In genomic region chr1:124718065-124718464, GRCm38 (mm10) we compare ENCODE assay signal across 7 mouse cellular contexts.
DNase-seq lines count a peak whose midpoint lies in the region; ATAC-seq and TF ChIP-seq lines count a peak whose summit lies in the region.

No protein-coding gene starts in this region.

- H3K9ac ChIP-seq in stomach, embryonic 14.5 days (replicated peaks; ENCODE audit: low read depth, low read length) = no peak overlapping the region

- H3K4me1 ChIP-seq in G1E (ENCODE audit: insufficient read depth, low read depth, low read length) = no peaks in the 10 kb centered on the region
- no peaks in the 10 kb centered on the region for H3K4me1 ChIP-seq in stomach, embryonic 14.5 days (ENCODE audit: control insufficient read depth, insufficient read depth, low read length)

- H3K4me2 ChIP-seq in stomach, embryonic 14.5 days (replicated peaks; ENCODE audit: low read depth, low read length) = no peak overlapping the region

- 0% methylated on average over 1 of the region's 1 CpGs for WGBS in stomach, embryonic 14.5 days

- H3K27me3 ChIP-seq in G1E (ENCODE audit: insufficient read depth, low read length) = no peaks in the 10 kb centered on the region
- no peaks in the 10 kb centered on the region for H3K27me3 ChIP-seq in stomach, embryonic 14.5 days (ENCODE audit: control insufficient read depth, insufficient read depth, low read length)

- peaks cover 26% of the 10 kb centered on the region for H3K9me3 ChIP-seq in G1E (replicated peaks)
- H3K9me3 ChIP-seq in stomach, embryonic 14.5 days (ENCODE audit: control insufficient read depth, low read depth, low read length) = no peaks in the 10 kb centered on the region

- no peak for ATAC-seq in G1E (ENCODE audit: extremely low read depth, insufficient number of reproducible peaks, low FRiP score, poor library complexity, severe bottlenecking)
- ATAC-seq in stomach, embryonic 14.5 days (ENCODE audit: insufficient number of reproducible peaks, insufficient read depth, low FRiP score, low read depth) = 0 out of 2 replicates have a peak, but pooled peaks have one; percentile 37

- DNase-seq in 416B (ENCODE audit: low read depth) (peak; percentile 46), G1E (ENCODE audit: low spot score) (no peak)
- peak; percentile 30 for DNase-seq in cerebellum, adult 8-10 months
- DNase-seq in frontal cortex, postnatal 14 days (ENCODE audit: low spot score in 2 of 2) = peak; percentile 49 to 75
- peak; percentile 34 to 74 for DNase-seq in layer of hippocampus, adult 8-10 months (ENCODE audit: low spot score in 2 of 2)
- peak; percentile 1 for DNase-seq in lung, postnatal 25 days (ENCODE audit: low spot score)

- TF ChIP-seq CTCF in G1E (IDR thresholded peaks at IDR 0.05; ENCODE audit: low read depth, low read length) = peak; percentile 30; the same call in 1 of the 2 replicates

- no peak overlapping the region for H3K27ac ChIP-seq in stomach, embryonic 14.5 days (ENCODE audit: low read length)

- no peaks in the 10 kb centered on the region for H3K36me3 ChIP-seq in G1E (replicated peaks)
- H3K36me3 ChIP-seq in stomach, embryonic 14.5 days (ENCODE audit: control insufficient read depth, insufficient read depth, low read length) = no peaks in the 10 kb centered on the region

- H3K4me3 ChIP-seq in G1E (ENCODE audit: low read depth, low read length) = no peak overlapping the region
- no peak overlapping the region for H3K4me3 ChIP-seq in stomach, embryonic 14.5 days (ENCODE audit: low read depth, low read length)
